Mouse (Mus musculus) neural tube, embryonic 12.5 days (tissue): Measurements from ENCODE around the gene Treml1. TPM values are rescaled to one million over a fixed set of nuclear protein-coding genes. Genes with fewer than 3 reads are reported as not detected.

Experiments
- ATAC-seq: fragments of 200-750 bp; cut with Nextera tagmentation; 2 replicates; pipeline ENCODE4 v1.8.0; 2017; ENCODE audit warnings: low read depth, mild to moderate bottlenecking, moderate TSS enrichment, moderate library complexity; ENCODE audit not compliant: low FRiP score
- H3K27ac ChIP-seq: fragments of 300-500 bp; sonication (generic); 2 replicates; pipeline ENCODE4 v1.5.1; 2016
- H3K27me3 ChIP-seq: fragments of 300-500 bp; sonication (generic); replicated peaks from 2 replicates; pipeline ENCODE4 v1.6.1; 2016; ENCODE audit warnings: mild to moderate bottlenecking
- H3K36me3 ChIP-seq: fragments of 300-500 bp; sonication (generic); 2 replicates; pipeline ENCODE4 v1.6.1; 2016; ENCODE audit warnings: mild to moderate bottlenecking
- H3K4me1 ChIP-seq: fragments of 300-500 bp; sonication (generic); 2 replicates; pipeline ENCODE4 v1.6.1; 2016
- H3K4me2 ChIP-seq: fragments of 300-500 bp; sonication (generic); replicated peaks from 2 replicates; pipeline ENCODE4 v1.6.1; 2016; ENCODE audit warnings: mild to moderate bottlenecking
- H3K4me3 ChIP-seq: fragments of 300-500 bp; sonication (generic); 2 replicates; pipeline ENCODE4 v1.5.1; 2016
- H3K9ac ChIP-seq: fragments of 300-500 bp; sonication (generic); 2 replicates; pipeline ENCODE4 v1.6.1; 2016; ENCODE audit warnings: mild to moderate bottlenecking
- H3K9me3 ChIP-seq: fragments of 300-500 bp; sonication (generic); 2 replicates; pipeline ENCODE4 v1.6.1; 2016; ENCODE audit warnings: mild to moderate bottlenecking
- WGBS: fragments of 180-500 bp; shearing (Covaris S2); methylation state at CpG from one replicate; pipeline ENCODE4 v1.1.7; 2016; 5-methylcytosine and 5-hydroxymethylcytosine counted together
- polyA plus RNA-seq: library from polyadenylated mRNA; unstranded; fragments of >200 nt; fragmentation: Nextera tagmentation; extraction: Ambion mirVana; gene quantifications from 2 replicates; pipeline ENCODE4 v1.2.1, GENCODE M21; 2016

Gene Treml1
- polyA plus RNA-seq, 1 experiment from 2014 or later, result 2.7 TPM

- no peak overlapping the region for H3K9ac ChIP-seq
- no peak overlapping the region for H3K4me3 ChIP-seq
- ATAC-seq, result no peak
- no peak overlapping the region for H3K27ac ChIP-seq
- no peaks in the 10 kb centered on the region for H3K4me1 ChIP-seq
- 87% methylated on average over 4 of the region's 4 CpGs for WGBS
- H3K27me3 ChIP-seq, result no peaks in the 10 kb centered on the region
- peaks cover 32% of the 10 kb centered on the region for H3K36me3 ChIP-seq
- H3K9me3 ChIP-seq, result no peaks in the 10 kb centered on the region
- H3K4me2 ChIP-seq, result no peak overlapping the region
Observed at GRCm38 (mm10) chr17:48401710-48402109, 42.0 kb downstream of the Treml1 start.

- ATAC-seq, result no peak
- H3K36me3 ChIP-seq, result peaks cover 31% of the 10 kb centered on the region
- H3K9ac ChIP-seq, result no peak overlapping the region
- no peak overlapping the region for H3K4me3 ChIP-seq
- H3K27me3 ChIP-seq, result no peaks in the 10 kb centered on the region
- 93% methylated on average over 3 of the region's 3 CpGs for whole genome bisulfite sequencing
- H3K9me3 ChIP-seq, result no peaks in the 10 kb centered on the region
- H3K4me1 ChIP-seq, result peaks cover 8% of the 10 kb centered on the region; the same call in 1 of the 2 replicates
- H3K4me2 ChIP-seq, result no peak overlapping the region
- no peak overlapping the region for H3K27ac ChIP-seq
Observed at GRCm38 (mm10) chr17:48402751-48403150, 43.0 kb downstream of the Treml1 start.

- Histone ChIP-seq H3K4me2 (no peak overlapping the region), H3K27me3 (no peaks in the 10 kb centered on the region), H3K4me1 (peaks cover 14% of the 10 kb centered on the region; the same call in 1 of the 2 replicates), H3K27ac (no peak overlapping the region), H3K9me3 (no peaks in the 10 kb centered on the region), H3K4me3 (no peak overlapping the region), H3K36me3 (peaks cover 20% of the 10 kb centered on the region), H3K9ac (no peak overlapping the region)
- ATAC-seq, result no peak
- 94% methylated on average over 2 of the region's 2 CpGs for WGBS
Observed at GRCm38 (mm10) chr17:48403848-48404247, 44.1 kb downstream of the Treml1 start.

GRCm38 (mm10) chr17:48404706-48405105 lies 45.0 kb downstream of the Treml1 start:
- Histone ChIP-seq H3K4me1 (peaks cover 14% of the 10 kb centered on the region; the same call in 1 of the 2 replicates), H3K9me3 (no peaks in the 10 kb centered on the region), H3K4me2 (no peak overlapping the region), H3K4me3 (no peak overlapping the region), H3K36me3 (peaks cover 12% of the 10 kb centered on the region), H3K27ac (no peak overlapping the region), H3K27me3 (no peaks in the 10 kb centered on the region), H3K9ac (no peak overlapping the region)
- no peak for ATAC-seq
- WGBS, result 92% methylated on average over 1 of the region's 1 CpGs

GRCm38 (mm10) chr17:48407154-48407553 lies 47.4 kb downstream of the Treml1 start:
- 0 out of 2 replicates have a peak, but pooled peaks cover 5% of the 10 kb centered on the region for H3K36me3 ChIP-seq
- WGBS, result 88% methylated on average over 4 of the region's 4 CpGs
- no peak overlapping the region for H3K27ac ChIP-seq
- H3K4me2 ChIP-seq, result peak overlapping the region; percentile 86
- no peaks in the 10 kb centered on the region for H3K27me3 ChIP-seq
- ATAC-seq, result no peak
- H3K9me3 ChIP-seq, result no peaks in the 10 kb centered on the region
- H3K4me1 ChIP-seq, result peaks cover 20% of the 10 kb centered on the region
- no peak overlapping the region for H3K4me3 ChIP-seq
- no peak overlapping the region for H3K9ac ChIP-seq

GRCm38 (mm10) chr17:48407910-48408525 lies 48.3 kb downstream of the Treml1 start:
- peak overlapping the region; percentile 85 for H3K4me3 ChIP-seq
- ATAC-seq, result no peak
- H3K9ac ChIP-seq, result peak overlapping the region; percentile 98
- 18% methylated on average over 8 of the region's 8 CpGs for WGBS
- H3K9me3 ChIP-seq, result no peaks in the 10 kb centered on the region
- H3K4me1 ChIP-seq, result peaks cover 20% of the 10 kb centered on the region
- H3K27me3 ChIP-seq, result no peaks in the 10 kb centered on the region
- H3K36me3 ChIP-seq, result peaks cover 7% of the 10 kb centered on the region; the same call in 1 of the 2 replicates
- peak overlapping the region; percentile 99; the same call in 1 of the 2 replicates for H3K27ac ChIP-seq
- peak overlapping the region; percentile 86 for H3K4me2 ChIP-seq

- H3K27me3 ChIP-seq, result no peaks in the 10 kb centered on the region
- H3K9ac ChIP-seq, result peak overlapping the region; percentile 98
- peaks cover 9% of the 10 kb centered on the region; the same call in 1 of the 2 replicates for H3K36me3 ChIP-seq
- peak overlapping the region; percentile 99 for H3K27ac ChIP-seq
- peaks cover 20% of the 10 kb centered on the region for H3K4me1 ChIP-seq
- WGBS, result under 1% methylated on average over 47 of the region's 47 CpGs
- H3K9me3 ChIP-seq, result no peaks in the 10 kb centered on the region
- peak overlapping the region; percentile 86 for H3K4me2 ChIP-seq
- peak overlapping the region; percentile 85 for H3K4me3 ChIP-seq
- ATAC-seq, result peak; percentile 57
Observed at GRCm38 (mm10) chr17:48408526-48409291, 49.0 kb downstream of the Treml1 start.

- Histone ChIP-seq H3K4me1 (peaks cover 20% of the 10 kb centered on the region), H3K27ac (peak within 1 kb of the TSS; percentile 99), H3K36me3 (peaks cover 11% of the 10 kb centered on the region), H3K9me3 (no peaks in the 10 kb centered on the region), H3K4me2 (peak within 1 kb of the TSS; percentile 86), H3K27me3 (no peaks in the 10 kb centered on the region), H3K9ac (peak within 1 kb of the TSS; percentile 98), H3K4me3 (peak within 1 kb of the TSS; percentile 85)
- under 1% methylated on average over 84 of the region's 84 CpGs for WGBS
- peak; percentile 96 for ATAC-seq
Observed at GRCm38 (mm10) chr17:48409380-48410298, 49.9 kb downstream of the Treml1 start, which contains the start of the genes Nfya and Oard1. TSS of gene Nfya (minus strand) at chr17:48409906. TSS of gene Oard1 (plus strand) at chr17:48410014.

- Histone ChIP-seq H3K27ac (peak overlapping the region; percentile 90), H3K9ac (peak overlapping the region; percentile 65), H3K27me3 (no peaks in the 10 kb centered on the region), H3K36me3 (peaks cover 18% of the 10 kb centered on the region), H3K4me2 (peak overlapping the region; percentile 86), H3K9me3 (no peaks in the 10 kb centered on the region), H3K4me1 (peaks cover 20% of the 10 kb centered on the region), H3K4me3 (peak overlapping the region; percentile 85)
- peak; percentile 5 for ATAC-seq
- under 1% methylated on average over 13 of the region's 13 CpGs for WGBS
Observed at GRCm38 (mm10) chr17:48410299-48410785, 50.6 kb downstream of the Treml1 start.

GRCm38 (mm10) chr17:48411241-48411640 lies 51.5 kb downstream of the Treml1 start:
- H3K9ac ChIP-seq, result peak overlapping the region; percentile 65; the same call in 1 of the 2 replicates
- peak overlapping the region; percentile 85 for H3K4me3 ChIP-seq
- WGBS, result 72% methylated on average over 8 of the region's 8 CpGs
- H3K9me3 ChIP-seq, result no peaks in the 10 kb centered on the region
- ATAC-seq, result no peak
- peaks cover 23% of the 10 kb centered on the region for H3K36me3 ChIP-seq
- peaks cover 20% of the 10 kb centered on the region for H3K4me1 ChIP-seq
- H3K4me2 ChIP-seq, result peak overlapping the region; percentile 86
- H3K27ac ChIP-seq, result no peak overlapping the region
- H3K27me3 ChIP-seq, result no peaks in the 10 kb centered on the region

GRCm38 (mm10) chr17:48416011-48416410 lies 56.3 kb downstream of the Treml1 start:
- H3K27me3 ChIP-seq, result no peaks in the 10 kb centered on the region
- no peak overlapping the region for H3K4me2 ChIP-seq
- H3K4me3 ChIP-seq, result no peak overlapping the region
- no peak overlapping the region for H3K27ac ChIP-seq
- H3K9me3 ChIP-seq, result no peaks in the 10 kb centered on the region
- ATAC-seq, result no peak
- H3K4me1 ChIP-seq, result peaks cover 5% of the 10 kb centered on the region
- H3K9ac ChIP-seq, result no peak overlapping the region
- H3K36me3 ChIP-seq, result peaks cover 23% of the 10 kb centered on the region
- 81% methylated on average over 7 of the region's 7 CpGs for WGBS
